Mouse (Mus musculus): Measurements from ENCODE around the gene Tnfrsf19. TPM values are rescaled to one million over a fixed set of nuclear protein-coding genes. Genes with fewer than 3 reads are reported as not detected.

The Tnfrsf19 gene
- polyA plus RNA-seq, 1 experiment from 2014 or later: 127 TPM

DNA sequence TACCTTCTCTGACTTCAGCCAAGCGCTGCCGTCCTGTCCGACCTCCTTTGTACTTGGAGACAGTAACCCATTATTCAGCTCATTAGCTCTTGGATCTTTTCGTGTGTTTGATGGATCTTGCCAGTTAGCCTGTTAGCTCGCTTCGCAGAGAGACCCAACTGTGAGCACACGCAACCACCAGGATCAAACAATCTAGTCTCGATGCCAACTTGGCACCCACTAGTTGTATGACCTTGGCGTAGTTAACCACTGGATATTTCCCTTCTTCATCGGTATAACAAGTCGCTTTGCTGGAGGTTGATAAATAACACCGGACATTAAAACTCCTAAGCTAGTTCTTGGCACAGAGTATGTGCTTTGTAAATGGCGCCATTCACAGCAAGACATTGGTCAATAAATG is 6.1 kb downstream of the Tnfrsf19 start:
- 81% methylated on average over 13 of the region's 13 CpGs for WGBS
- Histone ChIP-seq H3K9me3 (ENCODE audit: control insufficient read depth, low read length) (no peaks in the 10 kb centered on the region), H3K4me3 (ENCODE audit: low read depth, low read length) (no peak overlapping the region), H3K27ac (ENCODE audit: low read depth, low read length) (no peak overlapping the region), H3K27me3 (ENCODE audit: control insufficient read depth, insufficient read depth, low read length) (peaks cover 2% of the 10 kb centered on the region; the same call in 1 of the 2 replicates), H3K36me3 (ENCODE audit: control insufficient read depth, insufficient read depth, low read length) (no peaks in the 10 kb centered on the region), H3K4me1 (replicated peaks; ENCODE audit: control insufficient read depth, insufficient read depth, low read length) (peaks cover 12% of the 10 kb centered on the region), H3K4me2 (ENCODE audit: low read depth, low read length, severe bottlenecking) (no peak overlapping the region), H3K9ac (ENCODE audit: low read length) (no peak overlapping the region)
- no peak for ATAC-seq (replicated peaks; ENCODE audit: low FRiP score)
- DNase-seq (ENCODE audit: low spot score): no peak

- H3K4me1 ChIP-seq (replicated peaks; ENCODE audit: control insufficient read depth, insufficient read depth, low read length): peaks cover 11% of the 10 kb centered on the region
- H3K27ac ChIP-seq (ENCODE audit: low read depth, low read length): peak overlapping the region; percentile 39; the same call in 1 of the 2 replicates
Observed at GRCm38 (mm10) chr14:61038082-61038472, 8.2 kb downstream of the Tnfrsf19 start.

GRCm38 (mm10) chr14:61037321-61038081 is 8.8 kb downstream of the Tnfrsf19 start:
- no peaks in the 10 kb centered on the region for H3K36me3 ChIP-seq (ENCODE audit: control insufficient read depth, insufficient read depth, low read length)
- H3K4me1 ChIP-seq (replicated peaks; ENCODE audit: control insufficient read depth, insufficient read depth, low read length): peaks cover 10% of the 10 kb centered on the region
- no peaks in the 10 kb centered on the region; the same call in 1 of the 2 replicates for H3K27me3 ChIP-seq (ENCODE audit: control insufficient read depth, insufficient read depth, low read length)
- peak overlapping the region; percentile 88 for H3K4me2 ChIP-seq (ENCODE audit: low read depth, low read length, severe bottlenecking)
- no peaks in the 10 kb centered on the region for H3K9me3 ChIP-seq (ENCODE audit: control insufficient read depth, low read length)
- under 1% methylated on average over 40 of the region's 40 CpGs for WGBS
- ATAC-seq (replicated peaks; ENCODE audit: low FRiP score): peak; percentile 94
- H3K27ac ChIP-seq (ENCODE audit: low read depth, low read length): no peak overlapping the region
- H3K9ac ChIP-seq (ENCODE audit: low read length): peak overlapping the region; percentile 47
- H3K4me3 ChIP-seq (ENCODE audit: low read depth, low read length): peak overlapping the region; percentile 49
- DNase-seq (ENCODE audit: low spot score): peak; percentile 93

More at GRCm38 (mm10) chr14:61038082-61038472, 8.2 kb downstream of the Tnfrsf19 start:
- Histone ChIP-seq H3K36me3 (ENCODE audit: control insufficient read depth, insufficient read depth, low read length) (no peaks in the 10 kb centered on the region), H3K9ac (ENCODE audit: low read length) (peak overlapping the region; percentile 27; the same call in 1 of the 2 replicates), H3K9me3 (ENCODE audit: control insufficient read depth, low read length) (no peaks in the 10 kb centered on the region), H3K4me2 (ENCODE audit: low read depth, low read length, severe bottlenecking) (peak overlapping the region; percentile 88), H3K27me3 (ENCODE audit: control insufficient read depth, insufficient read depth, low read length) (no peaks in the 10 kb centered on the region; the same call in 1 of the 2 replicates), H3K4me3 (ENCODE audit: low read depth, low read length) (peak overlapping the region; percentile 49)
- DNase-seq (ENCODE audit: low spot score) (no peak), ATAC-seq (replicated peaks; ENCODE audit: low FRiP score) (0 out of 2 replicates have a peak, but pooled peaks have one; percentile 1)
- WGBS: 32% methylated on average over 8 of the region's 8 CpGs

DNA sequence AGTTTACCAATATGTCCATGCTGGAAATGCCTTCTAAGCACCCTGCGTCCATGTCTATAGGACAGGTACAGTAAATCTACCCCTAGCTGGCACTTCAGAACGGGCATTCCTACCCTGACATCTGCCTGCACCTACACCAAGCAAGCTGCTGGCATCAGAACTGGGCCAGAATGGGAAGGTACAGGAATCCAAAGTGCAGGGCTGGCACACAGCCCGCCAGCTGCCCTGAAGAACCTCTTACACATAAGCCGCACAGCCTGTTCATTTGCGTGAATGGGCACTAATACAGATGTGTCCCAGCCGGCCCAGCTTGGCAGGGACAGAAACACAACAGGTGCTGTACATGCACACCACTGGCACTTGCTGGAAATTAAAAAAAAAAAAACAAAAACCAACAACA is 15.9 kb downstream of the Tnfrsf19 start:
- no peaks in the 10 kb centered on the region for H3K9me3 ChIP-seq (ENCODE audit: control insufficient read depth, low read length)
- no peak overlapping the region for H3K9ac ChIP-seq (ENCODE audit: low read length)
- H3K36me3 ChIP-seq (ENCODE audit: control insufficient read depth, insufficient read depth, low read length): no peaks in the 10 kb centered on the region
- ATAC-seq (replicated peaks; ENCODE audit: low FRiP score) (no peak), DNase-seq (ENCODE audit: low spot score) (no peak)
- 93% methylated on average over 6 of the region's 6 CpGs for whole genome bisulfite sequencing
- H3K4me1 ChIP-seq (replicated peaks; ENCODE audit: control insufficient read depth, insufficient read depth, low read length): 0 out of 2 replicates have a peak, but pooled peaks cover 2% of the 10 kb centered on the region
- no peaks in the 10 kb centered on the region for H3K27me3 ChIP-seq (ENCODE audit: control insufficient read depth, insufficient read depth, low read length)
- H3K4me3 ChIP-seq (ENCODE audit: low read depth, low read length): no peak overlapping the region
- no peak overlapping the region for H3K27ac ChIP-seq (ENCODE audit: low read depth, low read length)
- H3K4me2 ChIP-seq (ENCODE audit: low read depth, low read length, severe bottlenecking): no peak overlapping the region

GRCm38 (mm10) chr14:61024006-61024405 is 22.3 kb downstream of the Tnfrsf19 start:
- no peaks in the 10 kb centered on the region; the same call in 1 of the 2 replicates for H3K4me1 ChIP-seq (replicated peaks; ENCODE audit: control insufficient read depth, insufficient read depth, low read length)
- no peak for ATAC-seq (replicated peaks; ENCODE audit: low FRiP score)
- peaks cover 3% of the 10 kb centered on the region for H3K36me3 ChIP-seq (ENCODE audit: control insufficient read depth, insufficient read depth, low read length)

GRCm38 (mm10) chr14:61022383-61022782 is 23.9 kb downstream of the Tnfrsf19 start:
- ATAC-seq (replicated peaks; ENCODE audit: low FRiP score) (no peak), DNase-seq (ENCODE audit: low spot score) (no peak)
- 73% methylated on average over 1 of the region's 1 CpGs for WGBS
- Histone ChIP-seq H3K27me3 (ENCODE audit: control insufficient read depth, insufficient read depth, low read length) (no peaks in the 10 kb centered on the region), H3K36me3 (ENCODE audit: control insufficient read depth, insufficient read depth, low read length) (peaks cover 3% of the 10 kb centered on the region), H3K4me2 (ENCODE audit: low read depth, low read length, severe bottlenecking) (no peak overlapping the region), H3K4me3 (ENCODE audit: low read depth, low read length) (no peak overlapping the region), H3K9ac (ENCODE audit: low read length) (no peak overlapping the region), H3K4me1 (replicated peaks; ENCODE audit: control insufficient read depth, insufficient read depth, low read length) (peaks cover 2% of the 10 kb centered on the region; the same call in 1 of the 2 replicates), H3K27ac (ENCODE audit: low read depth, low read length) (no peak overlapping the region), H3K9me3 (ENCODE audit: control insufficient read depth, low read length) (no peaks in the 10 kb centered on the region)

More at GRCm38 (mm10) chr14:61024006-61024405, 22.3 kb downstream of the Tnfrsf19 start:
- Histone ChIP-seq H3K4me2 (ENCODE audit: low read depth, low read length, severe bottlenecking) (no peak overlapping the region), H3K9me3 (ENCODE audit: control insufficient read depth, low read length) (no peaks in the 10 kb centered on the region), H3K27ac (ENCODE audit: low read depth, low read length) (no peak overlapping the region), H3K9ac (ENCODE audit: low read length) (no peak overlapping the region), H3K27me3 (ENCODE audit: control insufficient read depth, insufficient read depth, low read length) (no peaks in the 10 kb centered on the region), H3K4me3 (ENCODE audit: low read depth, low read length) (no peak overlapping the region)
- WGBS: 70% methylated on average over 7 of the region's 7 CpGs
- no peak for DNase-seq (ENCODE audit: low spot score)

DNA sequence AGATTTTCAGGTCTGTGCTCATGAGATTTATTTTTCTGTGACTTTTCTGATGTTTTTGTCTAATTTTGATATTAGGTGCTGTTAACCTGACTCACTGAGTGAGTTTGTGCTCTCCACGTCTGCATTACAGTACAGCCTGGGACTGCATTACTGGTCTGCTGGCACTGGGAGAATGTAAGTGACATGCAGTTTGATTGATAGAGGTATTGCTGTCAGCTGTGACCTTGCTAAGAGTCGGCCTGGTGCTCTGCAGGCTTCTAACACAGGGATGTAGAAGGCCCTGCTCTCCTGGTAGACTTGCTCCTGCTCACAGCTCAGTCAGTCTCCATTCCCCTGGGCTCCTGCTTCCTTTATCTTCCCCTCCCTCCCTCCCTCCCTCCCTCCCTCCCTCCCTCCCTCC is 25.3 kb downstream of the Tnfrsf19 start:
- DNase-seq (ENCODE audit: low spot score): no peak
- Histone ChIP-seq H3K9me3 (ENCODE audit: control insufficient read depth, low read length) (no peaks in the 10 kb centered on the region), H3K4me3 (ENCODE audit: low read depth, low read length) (no peak overlapping the region), H3K4me1 (replicated peaks; ENCODE audit: control insufficient read depth, insufficient read depth, low read length) (peaks cover 7% of the 10 kb centered on the region; the same call in 1 of the 2 replicates), H3K36me3 (ENCODE audit: control insufficient read depth, insufficient read depth, low read length) (peaks cover 3% of the 10 kb centered on the region), H3K9ac (ENCODE audit: low read length) (no peak overlapping the region), H3K27me3 (ENCODE audit: control insufficient read depth, insufficient read depth, low read length) (no peaks in the 10 kb centered on the region), H3K4me2 (ENCODE audit: low read depth, low read length, severe bottlenecking) (no peak overlapping the region), H3K27ac (ENCODE audit: low read depth, low read length) (no peak overlapping the region)
- 79% methylated on average over 2 of the region's 2 CpGs for WGBS
- ATAC-seq (replicated peaks; ENCODE audit: low FRiP score): no peak

GRCm38 (mm10) chr14:61019880-61020279 is 26.4 kb downstream of the Tnfrsf19 start:
- 100% methylated on average over 1 of the region's 1 CpGs for WGBS
- no peak overlapping the region for H3K4me3 ChIP-seq (ENCODE audit: low read depth, low read length)
- peaks cover 7% of the 10 kb centered on the region; the same call in 1 of the 2 replicates for H3K4me1 ChIP-seq (replicated peaks; ENCODE audit: control insufficient read depth, insufficient read depth, low read length)
- H3K4me2 ChIP-seq (ENCODE audit: low read depth, low read length, severe bottlenecking): no peak overlapping the region
- no peaks in the 10 kb centered on the region for H3K27me3 ChIP-seq (ENCODE audit: control insufficient read depth, insufficient read depth, low read length)
- no peak overlapping the region for H3K9ac ChIP-seq (ENCODE audit: low read length)
- ATAC-seq (replicated peaks; ENCODE audit: low FRiP score) (no peak), DNase-seq (ENCODE audit: low spot score) (no peak)
- H3K9me3 ChIP-seq (ENCODE audit: control insufficient read depth, low read length): no peaks in the 10 kb centered on the region
- peaks cover 3% of the 10 kb centered on the region for H3K36me3 ChIP-seq (ENCODE audit: control insufficient read depth, insufficient read depth, low read length)
- H3K27ac ChIP-seq (ENCODE audit: low read depth, low read length): no peak overlapping the region

Data from forebrain, embryonic 11.5 days (tissue).